Mouse (Mus musculus) ovary, postnatal 14 days (tissue): Measurements from ENCODE around the gene Car10.

Experiments
- DNase-seq: peaks from one replicate; pipeline ENCODE4 v3.0.0; 2022; ENCODE audit warnings: low spot score

Car10 gene

DNA sequence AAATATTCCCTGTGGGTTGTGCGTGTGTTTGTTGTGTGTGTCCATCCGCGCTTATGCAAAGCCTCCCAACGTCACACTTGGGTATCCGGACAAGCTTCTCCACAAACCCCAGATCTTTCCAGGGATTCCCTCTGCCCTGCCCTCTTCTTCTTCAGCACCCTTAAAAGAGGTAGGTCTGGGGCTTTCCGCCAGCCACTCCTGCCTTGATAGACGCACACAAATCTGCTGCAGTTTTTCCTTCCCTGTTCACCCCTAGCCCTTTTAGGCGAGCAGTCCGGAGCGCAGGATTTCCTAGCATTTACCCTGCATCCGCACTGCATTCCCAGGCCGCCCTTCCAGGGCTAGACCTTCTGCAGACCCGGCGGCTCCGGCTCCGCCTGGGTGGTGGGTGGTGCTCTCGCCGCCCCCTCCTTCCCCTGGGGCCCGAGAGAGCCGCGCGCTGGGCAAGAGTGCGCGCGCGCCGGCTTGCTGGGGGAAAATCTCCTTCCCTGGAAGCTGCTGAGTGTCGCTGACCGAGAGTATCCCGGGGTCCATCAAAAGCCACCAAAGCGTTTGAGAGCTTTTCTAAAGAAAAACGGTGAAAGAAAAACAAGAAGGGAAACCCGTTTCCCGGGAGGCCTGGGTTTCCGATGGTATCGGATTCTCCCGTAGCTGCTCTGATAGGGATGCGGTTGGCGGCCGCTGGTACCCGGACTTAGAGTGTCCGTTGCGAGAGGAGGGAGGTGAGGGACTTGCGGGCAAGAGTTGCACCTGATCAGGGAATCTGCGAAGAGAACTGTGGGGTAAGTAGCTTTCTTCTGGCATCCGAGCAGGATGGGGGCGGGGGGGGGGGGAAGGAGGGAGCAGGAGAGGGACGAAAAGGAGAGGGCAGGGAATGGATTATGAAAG is at the start of gene Car10:
Gene Car10 (plus strand): TSS at position 88 of the 888 bp plus-strand sequence.
- no peak for DNase-seq

DNA sequence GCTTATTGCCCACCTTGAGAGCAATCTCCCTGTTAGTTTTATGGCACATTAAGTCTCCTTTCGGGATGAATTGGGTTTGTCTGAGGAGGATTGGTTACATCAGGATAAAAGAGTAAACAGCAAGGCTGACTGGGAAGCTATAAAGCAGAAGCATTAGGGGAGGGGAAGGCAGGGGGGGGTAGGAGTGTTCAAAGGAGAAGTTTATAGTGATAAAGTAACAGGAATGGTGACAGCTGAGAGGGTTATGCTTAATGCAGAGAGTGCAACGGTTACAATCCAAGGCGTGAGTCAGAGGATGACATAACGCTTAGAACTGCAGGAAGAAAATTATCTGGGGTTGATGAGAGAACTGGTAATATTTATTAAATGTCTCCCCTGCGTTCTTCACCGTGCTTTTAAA is 32.8 kb upstream of the Car10 start:
- DNase-seq: no peak

DNA sequence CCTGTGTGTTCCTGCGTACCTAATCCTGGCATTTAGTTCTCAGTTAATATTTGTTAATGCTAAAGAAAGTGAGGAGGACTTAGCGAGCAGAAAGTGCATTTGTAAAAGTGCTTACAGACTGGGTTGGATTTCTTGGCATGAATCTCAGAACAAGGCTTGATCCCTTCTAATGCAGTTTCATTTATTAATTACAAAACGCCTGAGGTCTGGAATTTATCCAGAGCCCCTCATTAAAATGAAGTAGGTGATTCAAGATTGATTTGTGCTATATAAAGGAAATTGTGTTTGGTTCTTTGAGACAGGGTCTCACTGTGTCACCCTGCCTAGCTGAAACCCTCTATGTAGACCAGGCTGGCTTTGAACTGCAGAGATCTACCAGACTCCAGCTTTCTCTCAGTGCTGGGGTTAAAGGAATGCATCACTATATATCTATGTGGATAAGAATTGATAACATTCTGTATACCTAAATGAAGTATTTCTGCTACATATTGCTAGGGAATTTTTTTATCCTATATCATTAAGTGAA is 32.1 kb upstream of the Car10 start:
- DNase-seq: no peak

DNA sequence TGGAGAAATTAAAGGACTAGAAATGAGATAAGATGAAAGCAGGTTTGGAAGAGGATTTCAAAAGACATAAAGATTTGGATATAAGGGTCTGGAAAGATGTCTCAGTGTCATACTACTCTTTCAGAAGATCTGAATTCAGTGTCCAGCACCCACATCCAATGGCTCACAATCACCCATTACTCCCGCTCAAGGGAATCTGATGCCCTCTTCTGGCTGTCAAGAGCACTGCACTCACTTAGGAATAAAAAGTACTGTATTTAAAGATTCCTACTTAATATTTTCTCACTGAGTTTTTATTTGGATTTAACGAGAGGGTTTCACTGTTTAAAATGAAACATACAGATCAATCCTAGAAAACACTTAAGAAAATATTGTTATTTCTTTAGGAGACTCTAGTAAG is 2.2 kb upstream of the Car10 start:
- DNase-seq: no peak

DNA sequence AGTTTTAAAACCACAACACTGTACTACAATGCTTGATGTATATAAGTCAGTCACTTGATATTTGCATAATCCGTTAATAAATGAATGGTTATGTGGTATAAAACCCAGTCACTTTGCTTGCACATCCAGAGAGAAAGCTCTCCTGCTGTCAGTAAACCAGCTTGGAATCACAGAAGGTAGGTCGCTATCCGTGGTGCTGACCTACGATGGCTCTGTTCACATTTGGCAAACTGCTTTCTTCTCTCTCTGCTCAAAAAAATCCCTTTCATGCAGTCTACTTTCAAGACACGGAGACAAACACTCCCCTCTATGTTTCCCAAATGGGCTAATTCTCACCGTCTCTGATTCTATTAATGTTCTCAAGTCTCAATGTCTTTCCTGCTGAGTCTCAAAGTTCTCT is 827 bp upstream of the Car10 start:
- DNase-seq: peak; percentile 53

DNA sequence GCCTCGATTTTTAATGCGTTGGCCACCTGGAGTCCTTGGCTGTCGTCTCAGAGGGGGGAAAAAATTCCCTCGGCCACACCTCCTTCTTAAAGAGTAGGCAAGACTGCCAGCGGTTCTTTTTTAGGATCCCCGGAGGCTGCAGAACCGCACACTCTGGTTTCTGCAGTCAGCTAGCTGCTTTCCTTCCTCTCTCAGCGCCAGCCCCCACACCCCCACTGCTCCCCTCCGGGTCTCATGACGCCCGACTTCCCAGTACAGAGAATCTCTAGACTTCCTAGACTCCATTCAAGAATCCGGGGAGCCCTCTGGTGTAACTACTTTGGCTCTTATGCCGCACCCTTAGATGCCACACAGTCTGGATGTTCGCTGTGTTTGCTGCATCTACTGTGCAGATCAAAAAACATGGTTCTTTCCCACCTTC is 387 bp upstream of the Car10 start:
- DNase-seq: no peak

DNA sequence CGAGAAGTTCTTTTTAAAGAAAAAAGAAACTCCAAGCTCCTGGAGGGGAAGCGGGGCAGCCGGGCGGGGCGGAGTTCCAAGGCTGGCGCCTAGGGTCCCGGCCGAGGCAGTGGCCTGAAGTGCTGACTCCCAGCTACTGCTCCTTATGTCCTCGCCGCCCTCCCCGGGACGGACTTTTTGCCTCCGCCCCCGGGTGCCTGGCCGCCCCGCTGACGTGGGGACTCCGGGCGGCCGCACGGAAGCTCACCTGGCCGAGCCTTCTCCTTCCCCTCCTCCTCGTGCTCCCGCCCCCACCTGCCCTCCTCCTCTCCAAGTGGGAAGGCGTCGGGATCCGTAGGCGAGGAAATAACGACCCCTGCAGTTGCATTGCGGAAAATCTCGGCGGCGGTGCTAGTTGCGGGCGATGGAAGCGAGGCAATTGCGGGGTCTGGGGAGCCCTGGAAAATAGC is 1.1 kb downstream of the Car10 start:
- no peak for DNase-seq

DNA sequence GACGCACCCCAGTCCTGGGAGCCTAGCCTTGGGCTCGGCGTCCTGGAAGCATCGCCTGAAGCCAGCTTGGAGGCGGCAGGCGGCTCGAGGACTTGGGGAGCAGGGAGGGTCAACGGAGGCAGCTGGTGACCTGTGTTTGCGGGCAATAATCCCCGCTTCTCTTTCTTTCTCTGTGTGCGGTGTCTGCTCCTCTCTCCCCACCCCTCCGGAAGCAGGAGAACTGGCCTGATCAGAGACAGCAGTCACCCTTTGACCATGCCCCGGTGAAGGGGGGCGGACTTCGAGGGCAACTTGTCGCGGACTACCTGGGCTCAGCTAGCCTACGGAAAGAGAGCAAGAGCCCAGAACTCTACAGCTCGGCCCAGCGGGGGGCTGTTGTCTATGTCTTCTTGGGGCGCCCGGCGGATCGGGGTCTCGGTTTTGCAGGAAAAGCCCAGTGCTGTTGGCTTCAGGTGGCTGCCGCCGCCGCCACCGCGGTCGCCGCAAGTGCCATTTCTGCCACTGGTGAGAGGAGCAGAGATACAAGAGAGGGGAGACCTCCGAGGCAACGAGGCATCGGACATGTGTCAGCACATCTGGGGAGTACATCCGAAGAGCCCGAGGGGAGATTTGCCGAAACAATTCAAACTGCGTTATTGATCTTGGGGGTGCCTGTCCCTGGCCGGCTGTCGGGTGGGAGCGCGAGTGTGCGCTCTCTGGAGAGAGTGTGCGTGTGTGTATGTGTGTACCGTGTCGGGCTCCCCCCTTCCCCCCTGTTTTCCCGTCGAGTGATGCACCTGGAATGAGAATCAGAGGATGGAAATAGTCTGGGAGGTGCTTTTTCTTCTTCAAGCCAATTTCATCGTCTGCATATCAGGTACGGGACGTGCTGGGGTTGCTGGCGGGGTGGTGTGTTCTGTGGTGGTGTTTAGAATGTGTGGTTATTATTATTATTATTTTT is 1.9 kb downstream of the Car10 start:
- DNase-seq: no peak

DNA sequence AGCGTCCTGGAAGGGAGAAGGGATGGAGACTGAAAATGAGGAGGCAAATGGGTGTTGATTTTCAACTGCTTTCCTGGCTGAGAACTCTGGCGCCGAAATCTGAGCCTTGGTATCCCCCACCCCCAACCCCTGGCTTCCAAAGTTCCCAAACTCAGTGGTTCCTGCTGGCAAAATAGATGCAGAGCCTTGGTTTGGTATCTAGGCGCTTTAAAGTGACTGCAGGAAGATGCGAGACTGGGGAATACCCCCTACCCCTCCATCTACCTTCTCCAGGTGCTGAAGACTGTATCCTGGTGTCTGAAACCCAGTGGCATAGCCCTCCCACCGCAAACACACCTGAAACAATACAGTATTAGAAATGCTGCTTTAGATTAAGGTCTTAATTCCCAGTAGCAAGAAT is 2.8 kb downstream of the Car10 start:
- no peak for DNase-seq

DNA sequence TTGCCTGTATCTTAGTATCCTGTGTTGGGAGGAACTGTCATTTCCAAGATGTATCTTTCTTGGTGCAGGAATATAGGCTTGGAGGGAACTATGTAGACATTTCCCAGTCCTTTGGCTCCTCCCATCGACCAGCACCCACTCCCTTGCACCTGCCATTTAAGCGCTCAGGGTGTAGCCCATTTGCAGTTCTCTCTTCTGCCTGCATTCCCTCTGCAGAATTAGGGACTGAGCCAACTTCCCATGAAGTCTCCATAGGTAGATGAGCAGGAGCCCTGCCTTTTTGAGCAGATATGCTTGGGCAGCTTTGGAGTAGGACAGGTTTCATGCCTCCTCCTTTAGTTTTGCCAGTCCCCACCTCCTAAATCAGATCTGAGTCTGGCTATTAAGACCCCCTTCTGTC is 3.3 kb downstream of the Car10 start:
- no peak for DNase-seq

DNA sequence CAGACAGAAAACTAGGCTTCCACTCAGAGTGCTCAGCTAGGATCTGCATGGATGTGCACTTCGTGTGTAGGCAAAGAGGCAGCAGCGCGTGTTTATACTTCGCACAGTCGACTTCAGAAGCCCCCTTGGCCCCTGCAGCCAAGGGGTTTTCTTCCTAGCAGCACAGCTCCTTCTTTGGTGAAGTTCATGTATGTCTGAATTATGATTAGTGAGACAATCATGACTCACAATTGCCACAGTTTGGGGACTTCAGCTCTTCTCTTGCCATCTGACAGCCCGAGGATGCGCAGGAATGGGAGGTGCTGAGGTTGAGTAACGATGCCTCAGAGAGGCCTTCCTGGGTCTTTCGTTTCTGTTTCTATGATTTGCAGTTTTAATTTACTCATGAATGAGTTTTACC is 4.5 kb downstream of the Car10 start:
- DNase-seq: no peak

DNA sequence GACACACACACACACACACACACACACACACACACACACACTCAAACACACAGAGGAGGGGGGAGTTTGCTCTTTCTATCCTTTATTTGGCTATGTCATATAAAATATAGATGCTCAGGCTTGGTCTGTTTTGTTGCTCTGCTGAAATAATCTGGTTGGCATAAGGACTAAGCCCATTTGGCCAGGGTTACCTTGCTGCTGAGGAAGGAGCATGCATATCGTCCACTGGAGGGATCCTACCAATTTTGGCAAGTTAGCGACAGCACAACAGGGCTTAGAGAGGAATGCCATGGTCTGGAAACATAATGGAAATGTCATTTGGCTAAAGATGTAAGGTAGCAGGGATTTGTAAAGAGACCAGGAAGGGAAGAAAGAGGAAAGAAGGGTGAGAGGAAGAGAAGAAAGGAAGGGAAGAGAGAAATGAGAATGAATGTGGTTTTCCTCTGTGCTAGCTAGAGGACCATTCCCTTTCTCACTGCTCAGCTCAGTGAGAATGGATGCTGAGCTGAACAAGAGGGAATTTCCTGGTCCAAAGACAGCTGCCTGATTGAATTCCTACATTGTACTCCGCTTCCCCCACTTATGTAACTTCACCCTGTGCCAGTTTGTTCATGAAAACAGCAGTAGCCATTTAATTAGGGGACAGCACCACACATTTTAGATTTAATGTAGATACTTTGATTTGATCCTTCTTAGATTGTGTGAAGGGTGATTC is 5.4 kb downstream of the Car10 start:
- no peak for DNase-seq

DNA sequence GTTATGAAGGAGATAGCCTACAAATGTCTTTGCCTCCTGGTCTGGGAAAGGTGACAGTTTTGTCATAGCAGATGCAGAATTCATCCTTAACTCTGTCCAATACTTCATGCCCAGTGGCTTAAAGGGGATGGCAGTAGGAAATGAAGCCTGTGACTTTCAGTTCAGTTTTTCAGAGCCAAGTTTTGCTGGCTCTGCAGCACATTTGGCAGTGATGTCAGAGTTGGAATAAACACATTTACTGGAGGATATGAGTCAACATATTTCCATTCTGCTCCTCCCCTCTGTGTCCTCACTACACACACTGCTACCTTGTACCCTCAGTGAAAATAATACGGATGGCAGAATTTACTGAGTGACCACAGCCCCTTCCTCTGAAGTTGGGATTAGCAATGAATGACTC is 11.6 kb downstream of the Car10 start:
- DNase-seq: no peak

DNA sequence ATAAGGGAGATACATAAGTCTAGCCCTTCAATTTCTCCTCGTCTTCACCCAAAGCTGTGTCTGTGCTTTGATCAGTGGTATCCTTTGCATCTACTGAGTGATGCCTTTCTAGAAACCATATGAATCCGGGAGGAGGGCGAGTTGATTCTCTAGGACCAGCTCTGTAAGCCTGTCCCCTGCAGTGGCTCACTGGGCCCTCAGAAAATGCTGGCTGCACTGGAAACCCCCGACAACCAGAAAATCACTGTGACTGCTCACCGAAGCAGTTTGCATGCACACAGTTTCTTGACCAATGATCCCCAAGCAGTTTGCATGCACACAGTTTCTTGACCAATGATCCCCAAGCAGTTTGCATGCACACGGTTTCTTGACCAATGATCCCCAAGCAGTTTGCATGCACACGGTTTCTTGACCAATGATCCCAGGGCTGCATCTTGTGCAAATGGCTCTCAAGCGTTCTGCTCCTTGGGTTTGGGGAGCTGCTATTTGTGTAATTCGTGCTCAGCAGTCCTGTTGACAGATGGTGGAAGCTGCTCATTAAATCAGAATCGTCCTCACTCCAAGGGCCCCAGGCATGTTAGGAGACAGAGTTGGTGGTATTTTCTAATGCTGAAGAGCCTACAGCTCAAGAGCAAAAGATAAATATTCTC is 23.1 kb downstream of the Car10 start:
- no peak for DNase-seq

DNA sequence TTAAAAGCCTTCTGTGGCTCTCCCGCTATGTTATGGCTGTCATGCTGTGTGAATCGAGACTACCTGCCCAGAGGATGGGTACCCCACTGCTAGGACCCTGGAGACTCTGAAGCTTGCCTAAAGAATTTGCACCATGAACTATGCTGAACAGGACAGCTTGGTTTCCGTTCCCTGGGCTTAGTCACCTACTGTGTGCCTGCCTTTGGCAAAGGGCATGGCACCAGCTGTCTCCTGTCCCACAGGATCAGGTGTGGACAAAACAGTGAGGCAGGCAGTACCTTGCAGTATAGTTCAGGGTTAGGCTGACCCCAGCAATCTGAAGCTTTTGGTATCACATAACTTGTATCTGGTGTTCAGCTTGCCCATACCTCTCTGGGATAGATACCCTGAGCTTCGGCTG is 25.9 kb downstream of the Car10 start:
- no peak for DNase-seq

DNA sequence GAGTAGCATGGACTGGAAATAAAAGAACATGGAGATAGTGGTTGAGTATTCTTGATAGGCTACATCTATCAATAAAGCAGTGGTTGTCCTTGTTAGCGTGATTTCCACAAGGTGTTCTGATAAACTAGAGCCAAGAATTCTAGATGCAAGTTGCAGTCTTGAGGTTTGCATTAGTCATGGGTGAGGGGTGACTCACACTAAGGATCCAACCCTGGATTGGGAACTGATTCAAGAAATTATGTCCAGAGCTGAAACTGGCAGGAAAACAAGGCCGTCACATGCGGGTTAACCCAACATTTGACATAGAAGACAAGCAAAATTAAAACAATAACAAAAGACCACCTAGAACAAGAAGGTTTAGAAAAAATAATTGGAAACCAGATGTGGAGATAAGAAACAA is 28.6 kb downstream of the Car10 start:
- no peak for DNase-seq

DNA sequence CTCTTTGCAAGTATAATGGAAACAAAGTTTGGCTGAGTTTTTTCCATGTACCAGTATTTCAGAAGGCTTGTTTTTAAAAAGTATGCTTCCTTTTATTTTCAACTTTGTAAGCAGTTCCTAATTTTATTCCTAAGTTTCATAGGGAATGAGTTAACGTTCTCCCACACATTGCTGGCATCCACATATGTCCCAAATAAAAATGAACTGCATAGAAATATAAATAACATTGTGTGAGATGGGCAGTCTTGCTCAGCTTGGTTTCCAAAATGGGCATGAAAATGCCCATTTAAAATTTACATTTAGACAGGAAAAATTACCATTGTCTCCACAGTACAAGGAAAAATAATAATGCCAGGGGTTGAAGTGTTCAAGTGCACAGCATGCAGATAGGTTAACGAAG is 30.7 kb downstream of the Car10 start:
- no peak for DNase-seq

DNA sequence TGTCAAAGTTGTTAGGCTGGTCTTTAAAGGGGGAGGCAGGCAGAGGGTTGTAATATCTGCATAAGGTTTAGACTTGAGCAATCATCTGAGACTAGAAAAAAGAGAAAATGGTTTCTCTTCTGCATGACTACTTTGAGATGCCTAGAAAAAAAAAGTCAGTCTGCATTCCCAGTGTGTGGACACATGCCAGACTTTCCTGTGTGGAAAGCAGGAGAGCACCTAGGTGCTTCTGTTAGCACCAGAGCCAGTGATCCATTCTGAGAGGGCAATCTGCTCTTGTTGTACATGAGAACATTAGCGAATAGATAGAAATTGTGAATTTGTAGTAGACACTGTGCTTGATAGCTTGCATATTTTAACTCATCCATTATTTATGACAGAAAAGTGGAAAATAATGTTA is 40.0 kb downstream of the Car10 start:
- DNase-seq: no peak

DNA sequence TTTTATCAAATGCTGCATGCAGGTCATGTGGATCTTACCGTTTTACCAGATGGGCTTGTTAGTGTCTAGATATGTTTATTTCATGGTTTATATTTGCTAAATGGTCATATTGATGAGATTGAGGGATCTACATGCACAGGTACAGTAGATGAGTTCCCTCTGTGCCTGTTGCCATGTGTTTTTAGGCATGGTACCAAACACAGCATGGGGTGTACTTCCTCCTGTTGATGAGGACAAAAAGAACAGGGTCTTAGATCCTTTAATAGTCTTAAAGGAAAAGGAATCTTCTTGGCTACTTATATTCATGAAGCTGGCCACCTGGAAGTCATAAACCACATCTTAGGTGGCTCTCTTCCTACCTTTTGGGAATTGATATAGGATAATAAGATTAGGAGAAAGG is 43.9 kb downstream of the Car10 start:
- no peak for DNase-seq

DNA sequence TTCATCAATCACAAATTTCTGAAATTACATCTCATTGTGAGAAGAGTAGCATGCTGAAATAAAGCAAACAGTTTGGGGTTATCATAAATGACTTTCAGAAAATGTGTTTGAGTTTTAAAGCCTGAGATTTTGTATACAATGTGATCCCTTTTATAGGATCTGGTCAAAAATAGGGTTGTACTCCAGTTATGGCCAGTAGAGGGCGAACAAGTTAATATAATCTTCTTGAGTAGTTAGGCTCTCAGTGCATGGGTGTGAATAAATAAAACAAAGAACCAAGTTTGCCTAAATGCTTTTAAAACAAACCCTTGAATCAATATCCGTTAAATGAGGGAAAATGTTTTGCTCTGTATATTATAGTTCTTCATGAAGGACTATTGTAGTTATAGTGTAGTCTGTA is 46.7 kb downstream of the Car10 start:
- peak; percentile 12 for DNase-seq

DNA sequence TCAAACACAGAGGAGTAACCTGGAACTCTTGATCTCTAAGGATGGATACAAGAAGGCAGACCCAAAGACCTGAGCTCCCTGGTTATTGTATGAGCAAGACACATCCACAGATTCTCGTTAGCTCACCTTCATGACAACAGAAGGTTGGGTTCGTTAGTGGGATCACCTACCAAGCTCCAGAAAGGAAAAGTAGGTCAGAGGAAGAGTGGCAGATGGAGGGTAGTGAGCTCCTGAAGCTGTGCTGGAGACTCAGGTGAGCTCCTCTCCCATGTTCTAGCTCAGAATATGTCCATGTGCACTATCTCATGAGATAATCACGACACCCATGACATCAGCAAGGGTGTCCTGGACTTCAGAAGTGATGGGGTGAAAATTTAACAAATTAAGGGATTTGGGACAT is 57.1 kb downstream of the Car10 start:
- no peak for DNase-seq

DNA sequence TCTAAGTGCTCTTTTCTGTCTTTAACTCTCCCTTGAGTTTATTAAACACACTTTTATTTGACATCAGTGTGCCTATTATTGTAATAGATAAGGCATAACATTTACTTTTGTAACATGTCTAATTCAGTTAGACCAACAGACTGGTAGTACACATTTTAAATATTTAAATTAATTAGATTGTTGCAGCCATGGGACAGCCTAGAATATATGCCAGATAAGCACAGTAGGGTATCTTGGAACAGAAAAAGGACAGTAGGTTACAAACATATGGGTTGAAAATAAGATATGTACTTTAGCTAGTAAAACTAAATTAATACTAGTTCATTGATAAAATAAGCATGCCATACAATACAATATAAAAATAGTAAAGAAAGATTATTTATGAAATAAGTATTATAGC is 74.6 kb downstream of the Car10 start:
- DNase-seq: no peak
